Mouse (Mus musculus): Measurements from ENCODE around the gene Pabpc1l. TPM values are rescaled to one million over a fixed set of nuclear protein-coding genes. Genes with fewer than 3 reads are reported as not detected.
A peak's percentile ranks its signal among the peaks of the same experiment; 100 is the strongest.
"Not testable (repeated sequence)": the region's sequence is repeated elsewhere in the genome, so short reads cannot be mapped to it uniquely, and the experiment has no call there.

The Pabpc1l gene
- polyA plus RNA-seq, 1 experiment from 2014 or later, result 0.98 TPM

DNA sequence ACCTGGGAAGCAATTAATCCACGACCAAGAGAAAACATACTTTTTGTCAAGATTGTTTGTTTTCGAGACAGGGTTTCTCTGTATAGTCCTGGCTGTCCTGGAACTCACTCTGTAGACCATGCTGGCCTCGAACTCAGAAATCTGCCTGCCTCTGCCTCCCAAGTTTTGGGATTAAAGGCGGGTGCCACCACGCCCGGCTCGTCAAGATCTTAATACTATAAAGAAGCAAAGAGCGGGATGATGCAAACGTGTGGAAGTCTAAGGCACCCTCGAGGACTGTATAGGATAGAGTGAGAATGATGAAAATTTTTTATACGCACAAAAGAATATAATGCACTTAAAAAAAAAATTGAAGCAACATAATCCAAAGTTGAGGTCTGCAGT is 46.2 kb downstream of the Pabpc1l start:
- not testable (repeated sequence) for ATAC-seq (ENCODE audit: extremely low read depth, insufficient number of reproducible peaks, low FRiP score, low TSS enrichment); H3K9me3 ChIP-seq; H3K27me3 ChIP-seq (replicated peaks); H3K9ac ChIP-seq
- Histone ChIP-seq H3K36me3 (peaks cover 12% of the 10 kb centered on the region), H3K4me2 (peak overlapping the region; percentile 93), H3K4me3 (peak overlapping the region; percentile 76), H3K27ac (replicated peaks) (peak overlapping the region; percentile 33; the same call in 1 of the 2 replicates), H3K4me1 (peaks cover 33% of the 10 kb centered on the region)
- 71% methylated on average over 11 of the region's 11 CpGs for WGBS

DNA sequence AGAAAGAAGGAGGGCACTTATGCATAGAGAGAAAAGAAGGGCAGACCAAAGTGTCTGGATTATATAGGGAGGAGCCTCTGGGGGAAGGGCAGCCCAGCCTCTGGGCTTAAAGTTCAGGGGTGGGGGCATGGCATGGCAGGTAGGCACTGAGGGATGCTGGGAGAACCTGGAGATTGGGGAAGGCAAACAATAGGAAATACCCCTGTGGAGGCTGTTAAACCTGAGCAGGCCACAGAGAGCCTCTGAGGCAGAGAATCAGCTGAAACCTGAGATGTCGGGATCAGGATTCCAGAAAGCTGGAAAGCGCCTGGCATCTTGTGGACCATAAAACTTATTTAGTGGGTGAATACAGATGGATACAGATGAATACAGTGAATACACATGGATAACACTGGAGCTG is 46.9 kb downstream of the Pabpc1l start:
- H3K27ac ChIP-seq (replicated peaks), result no peak overlapping the region
- ATAC-seq (ENCODE audit: extremely low read depth, insufficient number of reproducible peaks, low FRiP score, low TSS enrichment), result no peak
- no peak overlapping the region for H3K4me2 ChIP-seq
- no peaks in the 10 kb centered on the region for H3K9me3 ChIP-seq
- WGBS, result 79% methylated on average over 2 of the region's 2 CpGs
- no peaks in the 10 kb centered on the region for H3K27me3 ChIP-seq (replicated peaks)
- H3K9ac ChIP-seq, result no peak overlapping the region
- H3K36me3 ChIP-seq, result peaks cover 8% of the 10 kb centered on the region
- no peak overlapping the region for H3K4me3 ChIP-seq
- H3K4me1 ChIP-seq, result peaks cover 38% of the 10 kb centered on the region

DNA sequence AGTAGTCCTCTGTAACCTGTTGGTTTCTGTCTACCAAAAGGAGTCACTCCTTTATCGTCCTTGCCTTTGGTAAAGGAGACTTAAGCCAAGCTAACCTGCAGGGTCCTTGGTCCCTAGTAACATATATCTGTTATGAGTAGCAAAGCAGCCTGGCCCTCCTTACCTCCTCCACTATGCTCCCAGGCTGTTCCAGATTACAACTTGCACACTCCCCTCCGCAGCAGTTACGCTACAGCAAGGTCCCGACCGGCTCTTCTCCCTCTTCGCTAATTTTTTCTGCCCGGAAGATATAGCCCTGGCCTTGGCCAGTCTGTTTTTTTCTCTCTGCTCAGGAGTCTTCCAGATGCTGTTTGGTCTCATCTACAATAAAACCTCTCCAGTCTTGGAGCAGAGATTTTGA is 47.9 kb downstream of the Pabpc1l start:
- Histone ChIP-seq H3K27ac (replicated peaks) (no peak overlapping the region), H3K9ac (no peak overlapping the region), H3K9me3 (no peaks in the 10 kb centered on the region), H3K4me2 (no peak overlapping the region), H3K27me3 (replicated peaks) (no peaks in the 10 kb centered on the region), H3K4me3 (no peak overlapping the region), H3K4me1 (peaks cover 38% of the 10 kb centered on the region), H3K36me3 (peaks cover 7% of the 10 kb centered on the region)
- no peak for ATAC-seq (ENCODE audit: extremely low read depth, insufficient number of reproducible peaks, low FRiP score, low TSS enrichment)
- 83% methylated on average over 7 of the region's 7 CpGs for WGBS

DNA sequence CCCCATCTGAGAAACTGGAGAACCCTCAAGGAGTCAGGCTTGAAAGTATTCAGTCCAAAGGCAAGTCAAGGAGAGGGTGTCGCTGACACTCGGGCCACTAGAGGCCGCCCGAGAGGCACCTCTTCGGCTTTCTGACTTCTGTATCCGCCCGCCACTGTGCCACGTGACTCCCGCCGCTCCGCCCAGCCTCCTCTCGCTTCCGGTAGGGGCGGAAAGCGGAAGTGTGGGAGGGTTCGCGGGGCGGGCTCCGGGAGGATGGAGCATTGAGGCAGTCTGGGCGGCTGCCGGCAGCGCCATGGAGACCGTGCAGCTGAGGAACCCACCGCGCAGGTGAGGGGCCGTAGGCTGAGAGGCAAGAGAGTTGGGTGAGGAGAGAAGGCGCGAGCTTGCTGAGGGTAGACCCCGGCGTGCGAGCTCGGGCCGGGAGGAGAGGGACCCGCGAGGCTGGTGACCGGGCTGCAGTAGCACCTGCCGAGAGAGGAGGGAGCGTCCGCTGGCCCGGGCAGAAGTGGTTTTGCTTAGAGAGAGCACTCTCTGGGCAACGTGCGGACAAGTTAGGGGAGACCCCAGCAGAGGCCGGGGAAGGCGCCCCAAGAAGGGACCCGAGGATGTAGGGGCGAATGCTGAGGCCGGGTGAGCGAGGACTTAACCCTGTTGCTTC is 48.8 kb downstream of the Pabpc1l start:
- Histone ChIP-seq H3K4me2 (peak overlapping the region; percentile 98), H3K36me3 (peaks cover 7% of the 10 kb centered on the region), H3K9ac (peak overlapping the region; percentile 91), H3K27me3 (replicated peaks) (no peaks in the 10 kb centered on the region), H3K4me1 (peaks cover 31% of the 10 kb centered on the region), H3K9me3 (no peaks in the 10 kb centered on the region), H3K4me3 (peak overlapping the region; percentile 77), H3K27ac (replicated peaks) (peak overlapping the region; percentile 55)
- WGBS, result under 1% methylated on average over 48 of the region's 48 CpGs
- ATAC-seq (ENCODE audit: extremely low read depth, insufficient number of reproducible peaks, low FRiP score, low TSS enrichment), result peak; percentile 78

DNA sequence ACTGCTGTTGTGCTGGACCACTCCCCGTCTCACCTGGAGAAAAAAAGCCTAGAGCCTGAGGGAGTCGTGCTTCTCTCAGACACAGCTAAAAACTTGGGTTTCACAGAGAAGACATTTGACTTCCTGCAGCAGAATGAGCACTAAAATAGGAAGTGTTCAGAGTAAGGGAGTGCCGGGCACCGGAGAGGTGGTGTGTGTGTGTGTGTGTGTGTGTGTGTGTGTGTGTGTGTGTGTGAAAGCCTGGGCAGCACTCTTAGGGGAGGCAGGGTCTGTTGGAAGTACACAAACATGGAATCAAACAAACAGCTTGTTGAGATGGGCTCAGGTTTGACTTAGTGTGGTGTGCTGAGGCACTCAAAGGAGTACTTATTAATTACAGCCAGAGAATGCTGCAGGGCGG is 49.8 kb downstream of the Pabpc1l start:
- whole genome bisulfite sequencing, result 40% methylated on average over 5 of the region's 5 CpGs

DNA sequence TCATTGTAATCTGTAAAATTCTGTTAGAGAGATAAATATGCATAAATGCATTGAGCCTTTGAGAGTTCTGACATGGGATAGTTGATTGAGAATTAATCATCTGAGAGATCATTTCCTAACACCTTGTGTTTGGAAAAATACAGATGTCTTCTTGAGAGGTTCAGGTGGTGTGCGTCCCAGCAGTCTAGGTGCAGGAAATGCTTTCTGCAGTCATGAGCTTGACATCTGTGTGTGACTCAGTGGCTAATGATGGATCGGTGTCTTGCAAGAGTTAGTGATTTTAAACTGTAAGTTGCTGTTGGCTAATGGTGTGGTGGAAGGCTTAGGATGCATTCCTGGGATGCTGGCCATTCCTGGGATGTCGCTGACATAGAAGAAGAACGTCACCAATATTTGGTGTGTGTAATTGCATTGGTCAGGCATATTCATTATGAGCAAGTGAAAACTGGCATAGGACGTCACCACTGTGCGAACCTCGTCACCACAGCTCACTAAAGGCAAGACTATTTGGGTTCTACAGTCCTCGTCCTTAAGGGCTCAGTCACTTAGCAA is 51.7 kb downstream of the Pabpc1l start:
- no peaks in the 10 kb centered on the region for H3K9me3 ChIP-seq
- H3K4me3 ChIP-seq, result no peak overlapping the region
- H3K4me2 ChIP-seq, result no peak overlapping the region
- 75% methylated on average over 8 of the region's 8 CpGs for WGBS
- H3K27me3 ChIP-seq (replicated peaks), result no peaks in the 10 kb centered on the region
- no peak overlapping the region for H3K9ac ChIP-seq
- no peak for ATAC-seq (ENCODE audit: extremely low read depth, insufficient number of reproducible peaks, low FRiP score, low TSS enrichment)
- H3K27ac ChIP-seq (replicated peaks), result no peak overlapping the region
- peaks cover 34% of the 10 kb centered on the region for H3K36me3 ChIP-seq
- peaks cover 19% of the 10 kb centered on the region for H3K4me1 ChIP-seq

More for the DNA sequence above, 49.8 kb downstream of the Pabpc1l start:
- no peaks in the 10 kb centered on the region for H3K27me3 ChIP-seq (replicated peaks)
- no peak overlapping the region for H3K27ac ChIP-seq (replicated peaks)
- H3K9ac ChIP-seq, result peak overlapping the region; percentile 91
- peak overlapping the region; percentile 98 for H3K4me2 ChIP-seq
- H3K4me3 ChIP-seq, result peak overlapping the region; percentile 77
- peaks cover 20% of the 10 kb centered on the region for H3K4me1 ChIP-seq
- peaks cover 15% of the 10 kb centered on the region for H3K36me3 ChIP-seq
- no peak for ATAC-seq (ENCODE audit: extremely low read depth, insufficient number of reproducible peaks, low FRiP score, low TSS enrichment)
- no peaks in the 10 kb centered on the region for H3K9me3 ChIP-seq

DNA sequence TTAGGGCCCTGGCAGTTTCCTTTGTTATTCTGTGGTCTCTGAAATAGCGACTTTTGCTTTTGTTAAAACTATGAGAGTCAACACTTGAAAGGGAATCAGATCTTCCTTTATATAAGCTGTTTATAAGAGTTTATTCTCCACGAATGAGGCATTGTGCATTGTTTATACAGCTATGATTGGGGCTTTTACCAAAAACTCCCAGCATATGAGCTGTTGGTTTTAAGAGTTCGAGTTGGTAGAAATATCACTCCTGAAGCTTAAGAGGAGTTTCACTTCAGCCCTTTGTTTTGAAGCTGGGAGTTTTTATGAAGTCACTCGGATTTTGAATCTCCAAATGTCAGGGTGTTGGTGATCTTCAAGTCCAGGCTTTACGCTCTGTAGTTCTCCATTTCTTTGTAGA is 52.6 kb downstream of the Pabpc1l start:
- no peak overlapping the region for H3K9ac ChIP-seq
- no peaks in the 10 kb centered on the region for H3K9me3 ChIP-seq
- WGBS, result 79% methylated on average over 5 of the region's 5 CpGs
- H3K4me1 ChIP-seq, result peaks cover 19% of the 10 kb centered on the region
- no peak overlapping the region for H3K4me3 ChIP-seq
- H3K36me3 ChIP-seq, result peaks cover 43% of the 10 kb centered on the region
- no peak overlapping the region for H3K27ac ChIP-seq (replicated peaks)
- no peak overlapping the region for H3K4me2 ChIP-seq
- no peaks in the 10 kb centered on the region for H3K27me3 ChIP-seq (replicated peaks)
- no peak for ATAC-seq (ENCODE audit: extremely low read depth, insufficient number of reproducible peaks, low FRiP score, low TSS enrichment)

DNA sequence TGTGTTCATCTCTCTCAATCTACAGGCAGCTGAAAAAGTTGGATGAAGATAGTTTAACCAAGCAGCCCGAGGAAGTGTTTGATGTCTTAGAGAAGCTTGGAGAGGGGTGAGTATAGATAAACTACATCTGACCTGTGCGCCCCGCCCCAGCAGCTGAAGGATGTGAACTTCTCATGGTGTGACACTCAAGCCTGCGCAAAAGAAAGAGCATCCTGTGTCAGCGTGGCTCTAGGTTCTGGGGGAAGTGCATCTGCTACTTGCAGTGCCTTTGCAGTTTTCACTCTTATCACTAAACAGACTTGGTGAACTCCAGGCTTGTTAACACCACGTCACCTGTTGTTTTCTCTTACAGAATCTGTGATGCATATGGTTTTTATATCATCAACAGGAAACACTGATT is 54.2 kb downstream of the Pabpc1l start:
- Histone ChIP-seq H3K27me3 (replicated peaks) (no peaks in the 10 kb centered on the region), H3K4me2 (no peak overlapping the region), H3K36me3 (peaks cover 59% of the 10 kb centered on the region), H3K27ac (replicated peaks) (no peak overlapping the region), H3K4me3 (no peak overlapping the region), H3K9ac (no peak overlapping the region), H3K9me3 (no peaks in the 10 kb centered on the region), H3K4me1 (peaks cover 18% of the 10 kb centered on the region)
- 79% methylated on average over 6 of the region's 6 CpGs for WGBS
- no peak for ATAC-seq (ENCODE audit: extremely low read depth, insufficient number of reproducible peaks, low FRiP score, low TSS enrichment)

DNA sequence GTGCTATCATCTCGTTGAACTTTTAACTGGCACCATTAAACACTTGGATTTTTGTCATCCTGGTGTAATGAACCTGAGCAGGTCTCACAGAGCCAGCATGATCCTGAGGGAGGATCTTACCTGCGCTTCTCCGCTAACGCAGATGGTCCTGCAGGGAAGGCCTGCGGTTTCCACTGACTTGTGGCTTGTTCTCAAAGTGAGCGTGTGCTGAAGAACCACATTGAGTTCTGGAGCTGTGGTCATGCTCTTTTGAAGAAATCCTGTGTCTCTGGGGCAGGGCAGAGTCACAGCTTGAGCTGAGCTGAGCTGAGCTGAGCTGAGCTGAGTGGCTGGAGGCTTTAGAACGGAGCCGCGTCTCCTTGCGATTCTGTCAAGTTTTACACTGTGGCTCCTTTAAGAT is 56.3 kb downstream of the Pabpc1l start:
- no peak overlapping the region for H3K4me2 ChIP-seq
- H3K4me1 ChIP-seq, result peaks cover 6% of the 10 kb centered on the region
- no peaks in the 10 kb centered on the region for H3K9me3 ChIP-seq
- no peak overlapping the region for H3K27ac ChIP-seq (replicated peaks)
- no peak for ATAC-seq (ENCODE audit: extremely low read depth, insufficient number of reproducible peaks, low FRiP score, low TSS enrichment)
- 95% methylated on average over 10 of the region's 10 CpGs for WGBS
- no peaks in the 10 kb centered on the region for H3K27me3 ChIP-seq (replicated peaks)
- H3K9ac ChIP-seq, result no peak overlapping the region; the same call in 1 of the 2 replicates
- no peak overlapping the region for H3K4me3 ChIP-seq
- peaks cover 71% of the 10 kb centered on the region for H3K36me3 ChIP-seq

DNA sequence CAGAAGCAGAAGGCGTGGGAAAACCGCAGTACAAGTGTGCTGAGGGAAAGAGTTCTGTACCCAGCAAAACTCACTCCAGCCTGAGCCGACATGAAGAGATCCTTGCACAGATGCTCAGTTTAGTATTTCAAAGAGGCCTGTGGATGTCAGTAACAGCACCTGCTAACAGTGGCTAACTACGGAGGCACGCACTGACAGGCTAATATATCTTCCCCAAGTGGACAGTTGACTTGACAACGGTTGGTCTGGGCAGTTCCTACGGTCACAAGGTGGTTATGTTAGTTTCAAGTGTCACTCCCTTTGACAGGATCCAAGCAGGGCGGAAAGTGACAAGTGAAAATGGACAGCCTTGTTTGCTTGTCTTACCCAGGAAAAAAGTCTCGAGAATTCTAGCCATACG is 56.9 kb downstream of the Pabpc1l start:
- Histone ChIP-seq H3K9me3 (no peaks in the 10 kb centered on the region), H3K27me3 (replicated peaks) (no peaks in the 10 kb centered on the region), H3K36me3 (peaks cover 76% of the 10 kb centered on the region), H3K9ac (no peak overlapping the region), H3K4me1 (peaks cover under 1% of the 10 kb centered on the region), H3K27ac (replicated peaks) (no peak overlapping the region), H3K4me3 (no peak overlapping the region), H3K4me2 (no peak overlapping the region)
- WGBS, result 60% methylated on average over 10 of the region's 10 CpGs
- ATAC-seq (ENCODE audit: extremely low read depth, insufficient number of reproducible peaks, low FRiP score, low TSS enrichment), result no peak

DNA sequence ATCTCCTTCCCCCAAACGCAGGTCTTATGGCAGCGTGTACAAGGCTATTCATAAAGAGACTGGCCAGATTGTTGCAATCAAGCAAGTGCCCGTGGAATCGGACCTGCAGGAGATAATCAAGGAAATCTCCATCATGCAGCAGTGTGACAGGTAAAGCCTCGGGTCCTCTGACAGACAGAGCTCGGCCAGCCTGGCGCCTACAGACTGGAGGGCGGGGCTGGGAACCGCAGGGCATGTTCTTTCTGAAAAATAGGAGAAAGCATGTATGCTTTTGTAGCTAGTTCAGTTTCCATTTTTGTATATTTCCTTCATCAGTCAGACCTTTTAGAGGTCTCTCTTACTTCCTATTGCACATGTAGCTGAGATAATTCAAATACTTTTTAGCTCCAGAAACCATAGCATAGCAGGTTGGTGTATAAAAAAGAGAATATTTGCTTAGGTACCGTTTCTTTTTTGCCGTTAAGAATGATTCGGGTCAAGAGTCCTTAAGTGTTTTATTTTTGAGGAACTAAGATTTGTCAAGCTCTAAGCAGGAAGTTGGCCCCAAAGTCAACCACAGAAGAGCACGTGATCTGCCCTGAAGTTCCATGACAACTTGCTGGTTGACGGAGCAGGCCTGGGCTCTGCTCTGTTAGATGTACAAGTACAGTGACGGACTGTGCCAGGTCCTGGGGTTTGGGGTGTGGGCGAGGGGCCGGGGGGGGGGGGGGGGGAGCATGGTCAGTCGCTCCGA is 58.5 kb downstream of the Pabpc1l start:
- WGBS, result 86% methylated on average over 19 of the region's 19 CpGs
- H3K4me3 ChIP-seq, result no peak overlapping the region
- no peak for ATAC-seq (ENCODE audit: extremely low read depth, insufficient number of reproducible peaks, low FRiP score, low TSS enrichment)
- H3K27ac ChIP-seq (replicated peaks), result no peak overlapping the region
- no peak overlapping the region for H3K9ac ChIP-seq
- no peaks in the 10 kb centered on the region for H3K4me1 ChIP-seq
- no peaks in the 10 kb centered on the region for H3K27me3 ChIP-seq (replicated peaks)
- H3K36me3 ChIP-seq, result peaks cover 92% of the 10 kb centered on the region
- no peak overlapping the region for H3K4me2 ChIP-seq
- no peaks in the 10 kb centered on the region for H3K9me3 ChIP-seq
